Mouse (Mus musculus) lung, embryonic 14.5 days (tissue): ENCODE results near the gene Zcwpw1. TPM values are rescaled to one million over a fixed set of nuclear protein-coding genes. Genes with fewer than 3 reads are reported as not detected.
A peak's percentile ranks its signal among the peaks of the same experiment; 100 is the strongest.

Experiments
- ATAC-seq: fragments of 200-750 bp; cut with Nextera tagmentation; 2 replicates; pipeline ENCODE4 v1.8.0; 2017; ENCODE audit warnings: mild to moderate bottlenecking, moderate TSS enrichment, moderate library complexity; ENCODE audit not compliant: insufficient read depth
- DNase-seq: peaks from one replicate; pipeline ENCODE4 v3.0.0-alpha.2; 2015
- H3K27ac ChIP-seq: fragments of 300-500 bp; sonication (generic); 2 replicates; pipeline ENCODE4 v1.5.1; 2014; ENCODE audit warnings: low read depth, mild to moderate bottlenecking, moderate library complexity
- H3K27me3 ChIP-seq: fragments of 300-500 bp; sonication (generic); 2 replicates; pipeline ENCODE4 v1.6.1; 2014; ENCODE audit warnings: low read length, control low read depth; ENCODE audit not compliant: insufficient read depth
- H3K36me3 ChIP-seq: fragments of 300-500 bp; sonication (generic); 2 replicates; pipeline ENCODE4 v1.6.1; 2014; ENCODE audit warnings: control low read depth; ENCODE audit not compliant: insufficient read depth
- H3K4me1 ChIP-seq: fragments of 300-500 bp; sonication (generic); 2 replicates; pipeline ENCODE4 v1.6.1; 2014; ENCODE audit warnings: antibody characterized with exemption, control low read depth; ENCODE audit not compliant: insufficient read depth
- H3K4me2 ChIP-seq: fragments of 300-500 bp; sonication (generic); 2 replicates; pipeline ENCODE4 v1.6.1; 2014; ENCODE audit warnings: mild to moderate bottlenecking
- H3K4me3 ChIP-seq: fragments of 300-500 bp; sonication (generic); 2 replicates; pipeline ENCODE4 v1.5.1; 2014; ENCODE audit warnings: low read depth, low read length
- H3K9ac ChIP-seq: fragments of 300-500 bp; sonication (generic); 2 replicates; pipeline ENCODE4 v1.6.1; 2014
- H3K9me3 ChIP-seq: fragments of 300-500 bp; sonication (generic); 2 replicates; pipeline ENCODE4 v1.6.1; 2016; ENCODE audit warnings: low read depth, low read length, control low read depth
- CTCF ChIP-seq: IDR thresholded peaks from 2 replicates; pipeline ENCODE4 v1.5.1; 2016; ENCODE audit warnings: antibody characterized with exemption, low read depth
- WGBS: fragments of 180-500 bp; shearing (Covaris S2); extraction: QIAGEN DNeasy Blood & Tissue Kit; methylation state at CpG from one replicate; pipeline ENCODE4 v1.1.7; 2014; 5-methylcytosine and 5-hydroxymethylcytosine counted together
- polyA plus RNA-seq: library from polyadenylated mRNA; unstranded; fragments of >200 nt; fragmentation: Nextera tagmentation; extraction: Ambion mirVana; gene quantifications from 2 replicates; pipeline ENCODE4 v1.2.1, GENCODE M21; 2014

Zcwpw1 gene
- 25.9 and 26.1 TPM in 2 replicates for polyA plus RNA-seq

GRCm38 (mm10) chr5:137787151-137787928, at the start of gene Zcwpw1, which contains the start of gene Mepce:
Gene Zcwpw1 (plus strand): TSS chr5:137787798.
Gene Mepce (minus strand): TSS chr5:137787655.
- peak; percentile 86 for TF ChIP-seq CTCF
- Histone ChIP-seq H3K4me1 (peaks cover 22% of the 10 kb centered on the region), H3K36me3 (peaks cover 26% of the 10 kb centered on the region), H3K9me3 (no peaks in the 10 kb centered on the region), H3K27ac (peak within 1 kb of the TSS; percentile 98), H3K4me2 (peak within 1 kb of the TSS; percentile 97), H3K9ac (peak within 1 kb of the TSS; percentile 95), H3K27me3 (no peaks in the 10 kb centered on the region), H3K4me3 (peak within 1 kb of the TSS; percentile 85)
- peak; percentile 68 for ATAC-seq
- peak; percentile 99 for DNase-seq
- under 1% methylated on average over 48 of the region's 48 CpGs for WGBS

GRCm38 (mm10) chr5:137738516-137738915, 49.1 kb upstream of the Zcwpw1 start:
- Histone ChIP-seq H3K4me1 (0 out of 2 replicates have a peak, but pooled peaks cover 7% of the 10 kb centered on the region), H3K9me3 (no peaks in the 10 kb centered on the region), H3K9ac (no peak overlapping the region), H3K36me3 (peaks cover 23% of the 10 kb centered on the region; the same call in 1 of the 2 replicates), H3K27ac (no peak overlapping the region), H3K4me2 (no peak overlapping the region), H3K4me3 (no peak overlapping the region), H3K27me3 (no peaks in the 10 kb centered on the region)
- TF ChIP-seq CTCF, result peak; percentile 35; the same call in 1 of the 2 replicates
- DNase-seq (peak; percentile 30), ATAC-seq (no peak)
- WGBS, result 53% methylated on average over 5 of the region's 5 CpGs

GRCm38 (mm10) chr5:137739471-137739870, 48.1 kb upstream of the Zcwpw1 start:
- DNase-seq (no peak), ATAC-seq (no peak)
- Histone ChIP-seq H3K4me3 (peak overlapping the region; percentile 60), H3K4me1 (0 out of 2 replicates have a peak, but pooled peaks cover 7% of the 10 kb centered on the region), H3K27me3 (no peaks in the 10 kb centered on the region), H3K9ac (no peak overlapping the region; the same call in 1 of the 2 replicates), H3K4me2 (peak overlapping the region; percentile 97; the same call in 1 of the 2 replicates), H3K9me3 (no peaks in the 10 kb centered on the region), H3K36me3 (peaks cover 20% of the 10 kb centered on the region; the same call in 1 of the 2 replicates), H3K27ac (no peak overlapping the region)
- TF ChIP-seq CTCF, result no peak
- 58% methylated on average over 9 of the region's 9 CpGs for WGBS

DNA sequence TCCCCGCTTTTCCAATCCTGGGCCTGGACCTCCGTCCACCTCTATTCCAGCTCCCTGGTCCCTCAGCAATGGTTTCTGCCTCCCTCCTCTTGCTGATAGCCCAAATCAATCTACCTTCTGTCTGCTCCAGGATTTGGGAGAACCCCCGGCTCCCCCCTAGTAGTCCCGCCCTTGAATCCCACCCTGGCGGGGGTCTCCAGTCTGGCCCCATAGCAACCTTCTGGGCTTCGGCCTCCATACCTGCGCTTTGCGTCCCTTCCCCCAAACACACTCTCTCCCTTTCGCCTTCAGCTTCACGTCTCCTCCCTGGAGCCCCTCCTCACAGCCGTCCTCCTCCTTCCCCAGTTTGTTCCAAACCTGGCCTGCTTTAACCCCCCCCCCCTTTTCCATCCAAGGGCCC, 47.1 kb upstream of the Zcwpw1 start:
- peaks cover 12% of the 10 kb centered on the region; the same call in 1 of the 2 replicates for H3K36me3 ChIP-seq
- TF ChIP-seq CTCF, result no peak
- ATAC-seq (0 out of 2 replicates have a peak, but pooled peaks have one; percentile 18), DNase-seq (no peak)
- 0 out of 2 replicates have a peak, but pooled peaks cover 7% of the 10 kb centered on the region for H3K4me1 ChIP-seq
- 6% methylated on average over 11 of the region's 11 CpGs for WGBS
- no peaks in the 10 kb centered on the region for H3K27me3 ChIP-seq
- H3K4me3 ChIP-seq, result peak overlapping the region; percentile 60
- H3K9me3 ChIP-seq, result no peaks in the 10 kb centered on the region
- H3K9ac ChIP-seq, result peak overlapping the region; percentile 70
- H3K27ac ChIP-seq, result 0 out of 2 replicates have a peak overlapping the region, but pooled peaks have one; percentile 37
- H3K4me2 ChIP-seq, result peak overlapping the region; percentile 97

GRCm38 (mm10) chr5:137741023-137741931, 46.3 kb upstream of the Zcwpw1 start, which contains the start of gene Nyap1:
Gene Nyap1 (minus strand): TSS chr5:137741607.
- ATAC-seq, result peak; percentile 83
- Histone ChIP-seq H3K36me3 (0 out of 2 replicates have a peak, but pooled peaks cover 4% of the 10 kb centered on the region), H3K27ac (peak within 1 kb of the TSS; percentile 37; the same call in 1 of the 2 replicates), H3K9me3 (no peaks in the 10 kb centered on the region), H3K4me3 (peak within 1 kb of the TSS; percentile 60), H3K4me1 (0 out of 2 replicates have a peak, but pooled peaks cover 7% of the 10 kb centered on the region), H3K9ac (peak within 1 kb of the TSS; percentile 70), H3K4me2 (peak within 1 kb of the TSS; percentile 97), H3K27me3 (no peaks in the 10 kb centered on the region)
- peak; percentile 78 for TF ChIP-seq CTCF
- peak; percentile 81 for DNase-seq
- WGBS, result under 1% methylated on average over 71 of the region's 71 CpGs

GRCm38 (mm10) chr5:137742048-137742447, 45.5 kb upstream of the Zcwpw1 start:
- Histone ChIP-seq H3K4me3 (peak overlapping the region; percentile 60), H3K4me2 (peak overlapping the region; percentile 97), H3K9me3 (no peaks in the 10 kb centered on the region), H3K36me3 (0 out of 2 replicates have a peak, but pooled peaks cover 2% of the 10 kb centered on the region), H3K9ac (peak overlapping the region; percentile 70; the same call in 1 of the 2 replicates), H3K27ac (no peak overlapping the region), H3K4me1 (0 out of 2 replicates have a peak, but pooled peaks cover 7% of the 10 kb centered on the region), H3K27me3 (no peaks in the 10 kb centered on the region)
- DNase-seq (no peak), ATAC-seq (no peak)
- TF ChIP-seq CTCF, result no peak
- 55% methylated on average over 10 of the region's 10 CpGs for WGBS
